Mouse (Mus musculus) CH12.LX (cell line): Measurements from ENCODE around the gene Atp5mpl. TPM values are rescaled to one million over a fixed set of nuclear protein-coding genes. Genes with fewer than 3 reads are reported as not detected.

ENCODE experiments used
- DNase-seq: peaks from one replicate; pipeline ENCODE4 v3.0.0-alpha.2; 2013; ENCODE audit errors: extremely low read depth
- H3K27ac ChIP-seq: 2 replicates; pipeline ENCODE4 v1.5.1; 2012; ENCODE audit warnings: low read depth, mild to moderate bottlenecking, control low read depth, moderate library complexity; ENCODE audit not compliant: insufficient read depth
- H3K27me3 ChIP-seq: replicated peaks from 2 replicates; pipeline ENCODE3; 2012; ENCODE audit warnings: inconsistent platforms
- H3K36me3 ChIP-seq, 2 experiments: replicated peaks in 1 of 2; 2 replicates each; pipeline versions ENCODE3 to v1.6.1; 2012; ENCODE audit warnings: inconsistent platforms in 1 of 2, low read length in 1 of 2, mild to moderate bottlenecking in 1 of 2, mixed read lengths in 1 of 2, moderate library complexity in 1 of 2; ENCODE audit not compliant: control insufficient read depth in 1 of 2, insufficient read depth in 1 of 2
- H3K4me1 ChIP-seq, 2 experiments: 2 replicates each; pipeline ENCODE4 v1.6.1; 2012; ENCODE audit warnings: inconsistent platforms in 1 of 2, moderate library complexity in 1 of 2; ENCODE audit not compliant: insufficient read depth in 2 of 2, control insufficient read depth in 1 of 2
- H3K4me2 ChIP-seq: 2 replicates; pipeline ENCODE4 v1.6.1; 2012; ENCODE audit warnings: low read depth, mild to moderate bottlenecking, control low read depth; ENCODE audit not compliant: poor library complexity, insufficient read depth, severe bottlenecking
- H3K4me3 ChIP-seq, 3 experiments: fragments of 150-350 bp in 1 of 3; sonication (generic) in 1 of 3; replicated peaks in 1 of 3; 2 replicates each; pipeline versions ENCODE3 to v1.5.1; 2011 to 2012; ENCODE audit warnings: low read depth in 2 of 3, low read length in 2 of 3, mild to moderate bottlenecking in 2 of 3, moderate library complexity in 2 of 3, control low read depth in 1 of 3, improper control_type of control experiment in 1 of 3, inconsistent platforms in 1 of 3, mixed read lengths in 1 of 3; ENCODE audit not compliant: poor library complexity in 1 of 3
- H3K79me2 ChIP-seq: replicated peaks from 2 replicates; pipeline ENCODE4 v1.6.1; 2012; ENCODE audit warnings: mild to moderate bottlenecking, moderate library complexity; ENCODE audit not compliant: control insufficient read depth, poor library complexity, insufficient read depth, severe bottlenecking; ENCODE audit errors: extremely low read depth
- H3K9ac ChIP-seq: 2 replicates; pipeline ENCODE4 v1.6.1; 2012; ENCODE audit warnings: low read depth, mild to moderate bottlenecking, control low read depth, moderate library complexity; ENCODE audit not compliant: insufficient read depth
- H3K9me3 ChIP-seq: replicated peaks from 2 replicates; pipeline ENCODE3; 2012; ENCODE audit warnings: low read length, inconsistent platforms, mixed read lengths
- BHLHE40 ChIP-seq: IDR thresholded peaks from 2 replicates; pipeline ENCODE4 v1.6.1; 2011; ENCODE audit warnings: mild to moderate bottlenecking, low read depth, low read length, improper control_type of control experiment
- CHD1 ChIP-seq: IDR thresholded peaks from 2 replicates; pipeline ENCODE4 v1.6.1; 2012; ENCODE audit warnings: low read depth, low read length, improper control_type of control experiment, inconsistent platforms
- CTCF ChIP-seq, 2 experiments: IDR thresholded peaks in 1 of 2; conservative IDR thresholded peaks in 1 of 2; 2 replicates each; pipeline ENCODE4 v1.5.1; 2011 to 2012; ENCODE audit warnings: low read depth in 2 of 2, low read length in 2 of 2, improper control_type of control experiment in 1 of 2, inconsistent platforms in 1 of 2, mild to moderate bottlenecking in 1 of 2, moderate library complexity in 1 of 2
- E2F4 ChIP-seq: IDR thresholded peaks from 2 replicates; pipeline ENCODE4 v1.6.1; 2011; ENCODE audit warnings: low read depth, low read length, improper control_type of control experiment; ENCODE audit not compliant: insufficient replicate concordance
- ELF1 ChIP-seq: IDR thresholded peaks from 2 replicates; pipeline ENCODE4 v1.6.1; 2014; ENCODE audit warnings: low read depth, mild to moderate bottlenecking, inconsistent platforms, low read length, improper control_type of control experiment
- HCFC1 ChIP-seq: IDR thresholded peaks from 2 replicates; pipeline ENCODE4 v1.6.1; 2012; ENCODE audit warnings: low read depth, mild to moderate bottlenecking, inconsistent platforms, low read length, improper control_type of control experiment
- IRF4 ChIP-seq: IDR thresholded peaks from 2 replicates; pipeline ENCODE4 v1.6.1; 2014; ENCODE audit warnings: low read depth, mild to moderate bottlenecking, inconsistent platforms, low read length, improper control_type of control experiment
- JUND ChIP-seq: conservative IDR thresholded peaks from 2 replicates; pipeline ENCODE4 v1.6.1; 2011; ENCODE audit warnings: low read depth, low read length, improper control_type of control experiment
- KAT2A ChIP-seq: IDR thresholded peaks from 2 replicates; pipeline ENCODE4 v1.6.1; 2012; ENCODE audit warnings: low read length, improper control_type of control experiment, inconsistent platforms; ENCODE audit not compliant: insufficient replicate concordance
- MAFK ChIP-seq: IDR thresholded peaks from 2 replicates; pipeline ENCODE4 v1.6.1; 2011; ENCODE audit warnings: low read length, improper control_type of control experiment; ENCODE audit not compliant: insufficient replicate concordance
- MAX ChIP-seq: IDR thresholded peaks from 2 replicates; pipeline ENCODE4 v1.6.1; 2011; ENCODE audit warnings: low read length, improper control_type of control experiment
- MEF2A ChIP-seq: IDR thresholded peaks from 2 replicates; pipeline ENCODE4 v1.6.1; 2014; ENCODE audit warnings: low read depth, mild to moderate bottlenecking, inconsistent platforms, low read length, improper control_type of control experiment, borderline replicate concordance
- NRF1 ChIP-seq: IDR thresholded peaks from 2 replicates; pipeline ENCODE4 v1.6.1; 2014; ENCODE audit warnings: low read depth, mild to moderate bottlenecking, inconsistent platforms, low read length, improper control_type of control experiment, moderate library complexity
- PAX5 ChIP-seq: IDR thresholded peaks from 2 replicates; pipeline ENCODE4 v1.6.1; 2012; ENCODE audit warnings: low read length, inconsistent platforms, mixed read lengths
- POLR2AphosphoS2 ChIP-seq: IDR thresholded peaks from 2 replicates; pipeline ENCODE4 v1.6.1; 2011; ENCODE audit warnings: low read depth, low read length, improper control_type of control experiment
- RAD21 ChIP-seq: IDR thresholded peaks from 2 replicates; pipeline ENCODE4 v1.6.1; 2011; ENCODE audit warnings: low read depth, mild to moderate bottlenecking, low read length, improper control_type of control experiment, moderate library complexity
- RCOR1 ChIP-seq: conservative IDR thresholded peaks from 2 replicates; pipeline ENCODE4 v1.6.1; 2012; ENCODE audit warnings: low read depth, mild to moderate bottlenecking, inconsistent platforms, low read length, improper control_type of control experiment
- SIN3A ChIP-seq: IDR thresholded peaks from 2 replicates; pipeline ENCODE4 v1.6.1; 2012; ENCODE audit warnings: low read length, improper control_type of control experiment, inconsistent platforms
- TBP ChIP-seq: conservative IDR thresholded peaks from 2 replicates; pipeline ENCODE4 v1.6.1; 2011; ENCODE audit warnings: low read depth, low read length, improper control_type of control experiment
- TCF12 ChIP-seq: IDR thresholded peaks from 2 replicates; pipeline ENCODE4 v1.6.1; 2014; ENCODE audit warnings: low read depth, mild to moderate bottlenecking, inconsistent platforms, low read length, improper control_type of control experiment
- UBTF ChIP-seq: IDR thresholded peaks from 2 replicates; pipeline ENCODE4 v1.6.1; 2012; ENCODE audit warnings: low read depth, mild to moderate bottlenecking, inconsistent platforms, low read length, improper control_type of control experiment, moderate library complexity
- USF2 ChIP-seq: conservative IDR thresholded peaks from 2 replicates; pipeline ENCODE4 v1.6.1; 2011; ENCODE audit warnings: low read depth, low read length, improper control_type of control experiment
- ZC3H11A ChIP-seq: IDR thresholded peaks from 2 replicates; pipeline ENCODE4 v1.6.1; 2012; ENCODE audit warnings: low read depth, mild to moderate bottlenecking, inconsistent platforms, low read length, improper control_type of control experiment
- ZKSCAN1 ChIP-seq: IDR thresholded peaks from 2 replicates; pipeline ENCODE4 v1.6.1; 2012; ENCODE audit warnings: low read depth, inconsistent platforms, low read length, improper control_type of control experiment, borderline replicate concordance
- ZNF384 ChIP-seq: IDR thresholded peaks from 2 replicates; pipeline ENCODE4 v1.6.1; 2012; ENCODE audit warnings: low read depth, low read length, improper control_type of control experiment, inconsistent platforms
- dilution Hi-C: fragments of 300-500 bp; cut with MboI; formaldehyde crosslinking; loops from 2 replicates; pipeline ENCODE4 v1.14.3; 2020; ENCODE audit warnings: low sequenced_read_pairs; ENCODE audit not compliant: extremely low pct_unique_long_range_greater_than_20kb, extremely low pct_ligation_motif_present
- in situ Hi-C: fragments of 300-500 bp; cut with MboI; formaldehyde crosslinking; loops from 3 replicates; pipeline ENCODE4 v1.14.3; 2019; ENCODE audit warnings: low sequenced_read_pairs, low pct_ligation_motif_present, low pct_unique_long_range_greater_than_20kb, mixed read lengths
- polyA plus RNA-seq: library from polyadenylated mRNA; unstranded; fragments of >175 nt; gene quantifications from 2 replicates; pipeline ENCODE4 v1.2.1, GENCODE M21; 2012; ENCODE audit warnings: low read depth; ENCODE audit not compliant: insufficient read length
- total RNA-seq, 2 experiments: library from RNA; depleted of rRNA; stranded (reverse); fragments of 300-350 nt in 1 of 2; fragments of >200 nt in 1 of 2; gene quantifications; 2 replicates each; pipeline ENCODE4 v1.2.3; 2012 to 2014

Gene Atp5mpl
- total and polyA plus RNA-seq, 3 experiments: 164 to 669 (median 224) TPM

DNA sequence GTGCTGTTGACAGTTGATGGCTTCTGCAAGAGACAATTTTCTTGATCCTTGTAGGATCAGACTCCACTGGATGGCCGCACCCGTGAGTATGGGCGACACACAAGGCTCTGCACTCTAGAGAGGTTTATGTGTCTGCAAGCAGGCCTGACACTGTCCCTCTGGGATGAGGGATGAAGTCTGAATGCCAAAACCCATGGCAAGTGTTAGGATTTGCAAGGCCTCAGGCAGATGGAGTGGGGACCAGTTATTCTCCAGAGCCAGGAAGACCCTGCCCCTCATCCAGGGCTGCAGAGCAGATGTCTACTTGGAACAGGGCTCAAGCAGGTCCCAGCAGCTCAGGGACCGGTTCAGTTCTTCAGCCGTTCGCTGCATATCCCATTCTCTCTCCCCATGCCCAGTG lies 51.0 kb downstream of the Atp5mpl start:
- peaks cover 9 to 54% of the 10 kb centered on the region in 2 experiments for H3K4me1 ChIP-seq
- TF ChIP-seq TCF12: no peak
- no peak for TF ChIP-seq ELF1
- no peak for TF ChIP-seq PAX5
- no peak for TF ChIP-seq JUND
- TF ChIP-seq CTCF (conservative IDR thresholded peaks at IDR 0.05 in 1 of 2, IDR thresholded peaks at IDR 0.05 in 1 of 2; ENCODE audit: low read depth in 2 of 2, low read length in 2 of 2): no peak
- no peak for TF ChIP-seq RCOR1
- no peak for TF ChIP-seq E2F4
- TF ChIP-seq KAT2A: no peak
- TF ChIP-seq CHD1: no peak
- no peak for TF ChIP-seq HCFC1
- no peak for TF ChIP-seq BHLHE40
- no peak for TF ChIP-seq ZC3H11A
- no peak for TF ChIP-seq POLR2AphosphoS2
- TF ChIP-seq NRF1: no peak
- no peak for TF ChIP-seq MAX
- no peak for TF ChIP-seq TBP
- TF ChIP-seq RAD21: no peak
- in situ Hi-C loops (no loop called here), dilution Hi-C loops (no loop called here)
- H3K4me2 ChIP-seq: no peak overlapping the region
- DNase-seq: no peak
- H3K27me3 ChIP-seq: peaks cover 8% of the 10 kb centered on the region
- no peaks in the 10 kb centered on the region for H3K79me2 ChIP-seq
- no peak overlapping the region for H3K27ac ChIP-seq
- H3K4me3 ChIP-seq: no peak overlapping the region
- H3K9me3 ChIP-seq: no peaks in the 10 kb centered on the region
- H3K9ac ChIP-seq: no peak overlapping the region
- no peaks in the 10 kb centered on the region for H3K36me3 ChIP-seq

DNA sequence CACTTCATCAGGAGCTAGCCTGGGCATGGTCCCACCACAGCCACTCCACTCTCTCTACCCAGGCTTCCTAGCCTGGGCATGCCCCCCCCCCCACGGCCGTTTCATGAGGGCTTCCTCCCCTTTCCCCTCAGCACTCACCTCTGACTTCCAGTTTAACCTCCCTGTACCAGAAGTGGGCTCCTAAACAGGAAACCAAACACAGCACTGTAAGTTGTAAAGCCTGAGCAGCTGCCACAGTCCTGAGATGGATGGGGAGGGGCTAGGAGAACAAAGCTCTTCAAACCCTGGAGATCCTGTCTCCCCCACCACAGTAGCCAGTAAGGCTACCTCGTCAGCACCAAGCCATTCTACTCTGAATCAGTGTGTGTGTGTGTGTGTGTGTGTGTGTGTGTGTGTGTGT lies 52.7 kb downstream of the Atp5mpl start:
- Histone ChIP-seq H3K36me3 (no peaks in the 10 kb centered on the region), H3K4me2 (no peak overlapping the region), H3K4me1 (peaks cover 8 to 45% of the 10 kb centered on the region in 2 experiments), H3K27me3 (peaks cover 16% of the 10 kb centered on the region), H3K4me3 (no peak overlapping the region), H3K9ac (no peak overlapping the region), H3K27ac (no peak overlapping the region), H3K9me3 (no peaks in the 10 kb centered on the region), H3K79me2 (no peaks in the 10 kb centered on the region)
- in situ Hi-C loops: no loop called here
- dilution Hi-C loops: no loop called here
- TF ChIP-seq CHD1: no peak
- no peak for TF ChIP-seq TBP
- no peak for TF ChIP-seq HCFC1
- no peak for TF ChIP-seq TCF12
- no peak for TF ChIP-seq ZNF384
- TF ChIP-seq USF2: no peak
- no peak for TF ChIP-seq MAFK
- no peak for TF ChIP-seq UBTF
- no peak for TF ChIP-seq JUND
- TF ChIP-seq CTCF (conservative IDR thresholded peaks at IDR 0.05 in 1 of 2, IDR thresholded peaks at IDR 0.05 in 1 of 2; ENCODE audit: low read depth in 2 of 2, low read length in 2 of 2): no peak
- TF ChIP-seq ZKSCAN1: no peak
- TF ChIP-seq NRF1: no peak
- no peak for TF ChIP-seq MEF2A
- no peak for TF ChIP-seq SIN3A
- no peak for TF ChIP-seq ELF1
- TF ChIP-seq MAX: no peak
- no peak for TF ChIP-seq IRF4
- TF ChIP-seq, all 38 proteins: peak for 0
- no peak for DNase-seq
